Mouse (Mus musculus): ENCODE data around the gene Hint1. TPM values are rescaled to one million over a fixed set of nuclear protein-coding genes. Genes with fewer than 3 reads are reported as not detected.

The Hint1 gene
- total and polyA plus RNA-seq, 3 experiments = 529 to 2,790 (median 567) TPM

GRCm38 (mm10) chr11:54871831-54872537 is 5.8 kb downstream of the Hint1 start:
- TF ChIP-seq POLR2A (IDR thresholded peaks at IDR 0.05; ENCODE audit: control insufficient read depth in 1 of 2, insufficient read depth in 1 of 2, low read depth in 1 of 2, low read length in 2 of 2, poor library complexity in 1 of 2) (0 out of 4 replicates have a peak, but pooled peaks of 1 of the 2 experiments have one; percentile 19), CHD2 (IDR thresholded peaks at IDR 0.05; ENCODE audit: low read length) (no peak)
- H3K36me3 ChIP-seq (ENCODE audit: control insufficient read depth in 1 of 2, insufficient read depth in 2 of 2, low read length in 2 of 2) = peaks cover 6 to 21% of the 10 kb centered on the region in 2 experiments
- H3K9ac ChIP-seq (ENCODE audit: control insufficient read depth, low read depth, low read length, poor library complexity, severe bottlenecking) = no peak overlapping the region
- no peak overlapping the region for H3K4me3 ChIP-seq (ENCODE audit: control insufficient read depth in 1 of 2, insufficient read depth in 1 of 2, low read depth in 2 of 2, low read length in 2 of 2)
- DNase-seq (ENCODE audit: low read depth, low spot score) = no peak
- H3K4me1 ChIP-seq (ENCODE audit: control insufficient read depth in 1 of 2, insufficient read depth in 2 of 2, low read length in 2 of 2) = peaks cover 7 to 17% of the 10 kb centered on the region in 2 experiments
- H3K27me3 ChIP-seq (ENCODE audit: control insufficient read depth in 1 of 2, insufficient read depth in 2 of 2, low read length in 2 of 2) = no peaks in the 10 kb centered on the region
- H3K9me3 ChIP-seq (replicated peaks; ENCODE audit: insufficient read depth, low read length) = no peaks in the 10 kb centered on the region
- no peak overlapping the region for H3K27ac ChIP-seq (ENCODE audit: control insufficient read depth, low read depth, low read length)
- H3K79me2 ChIP-seq (ENCODE audit: control insufficient read depth, insufficient read depth, low read length, poor library complexity) = peaks cover 14% of the 10 kb centered on the region

- no peaks in the 10 kb centered on the region for H3K27me3 ChIP-seq (ENCODE audit: control insufficient read depth in 1 of 2, insufficient read depth in 2 of 2, low read length in 2 of 2)
- no peaks in the 10 kb centered on the region for H3K9me3 ChIP-seq (replicated peaks; ENCODE audit: insufficient read depth, low read length)
- H3K4me3 ChIP-seq (ENCODE audit: control insufficient read depth in 1 of 2, insufficient read depth in 1 of 2, low read depth in 2 of 2, low read length in 2 of 2) = no peak overlapping the region
- no peak for DNase-seq (ENCODE audit: low read depth, low spot score)
- no peak overlapping the region for H3K27ac ChIP-seq (ENCODE audit: control insufficient read depth, low read depth, low read length)
- TF ChIP-seq MAFK (IDR thresholded peaks at IDR 0.05; ENCODE audit: borderline replicate concordance, low read depth, low read length) (no peak), MAZ (IDR thresholded peaks at IDR 0.05; ENCODE audit: low read depth, low read length) (no peak), ZC3H11A (IDR thresholded peaks at IDR 0.05; ENCODE audit: low read depth, low read length) (no peak), BHLHE40 (IDR thresholded peaks at IDR 0.05; ENCODE audit: borderline replicate concordance, low read depth, low read length) (no peak), RAD21 (IDR thresholded peaks at IDR 0.05; ENCODE audit: low read depth, low read length) (no peak), HCFC1 (IDR thresholded peaks at IDR 0.05; ENCODE audit: low read depth, low read length) (no peak), ELF1 (IDR thresholded peaks at IDR 0.05; ENCODE audit: low read depth, low read length) (no peak), POLR2AphosphoS5 (IDR thresholded peaks at IDR 0.05; ENCODE audit: borderline replicate concordance, low read depth, low read length) (no peak), MYC (IDR thresholded peaks at IDR 0.05; ENCODE audit: low read depth, low read length) (no peak), ZMIZ1 (IDR thresholded peaks at IDR 0.05; ENCODE audit: low read depth, low read length) (no peak), NELFE (IDR thresholded peaks at IDR 0.05; ENCODE audit: low read depth, low read length) (no peak), MYB (IDR thresholded peaks at IDR 0.05; ENCODE audit: low read depth, low read length) (no peak), SIN3A (IDR thresholded peaks at IDR 0.05; ENCODE audit: low read length) (no peak), USF2 (IDR thresholded peaks at IDR 0.05; ENCODE audit: borderline replicate concordance in 1 of 2, insufficient read depth in 1 of 2, low read depth in 1 of 2, low read length in 2 of 2) (no peak), MXI1 (IDR thresholded peaks at IDR 0.05; ENCODE audit: low read depth, low read length) (no peak), EP300 (IDR thresholded peaks at IDR 0.05; ENCODE audit: low read depth in 1 of 2, low read length in 2 of 2) (no peak), TAL1 (IDR thresholded peaks at IDR 0.05; ENCODE audit: low read length) (no peak), RCOR1 (IDR thresholded peaks at IDR 0.05; ENCODE audit: low read depth, low read length) (no peak), UBTF (IDR thresholded peaks at IDR 0.05; ENCODE audit: borderline replicate concordance, insufficient read depth, low read depth, low read length) (no peak)
- peaks cover 2 to 12% of the 10 kb centered on the region in 2 experiments; a peak in 3 of 4 replicates for H3K4me1 ChIP-seq (ENCODE audit: control insufficient read depth in 1 of 2, insufficient read depth in 2 of 2, low read length in 2 of 2)
- H3K9ac ChIP-seq (ENCODE audit: control insufficient read depth, low read depth, low read length, poor library complexity, severe bottlenecking) = no peak overlapping the region
- H3K79me2 ChIP-seq (ENCODE audit: control insufficient read depth, insufficient read depth, low read length, poor library complexity) = no peaks in the 10 kb centered on the region
- peaks cover 0 to 3% of the 10 kb centered on the region in 2 experiments; a peak in 2 of 4 replicates for H3K36me3 ChIP-seq (ENCODE audit: control insufficient read depth in 1 of 2, insufficient read depth in 2 of 2, low read length in 2 of 2)
Observed at GRCm38 (mm10) chr11:54876031-54876430, 9.8 kb downstream of the Hint1 start.

All from MEL (cell line).